Comparison of ENCODE assay signal across 22 mouse cellular contexts in the genomic region with DNA sequence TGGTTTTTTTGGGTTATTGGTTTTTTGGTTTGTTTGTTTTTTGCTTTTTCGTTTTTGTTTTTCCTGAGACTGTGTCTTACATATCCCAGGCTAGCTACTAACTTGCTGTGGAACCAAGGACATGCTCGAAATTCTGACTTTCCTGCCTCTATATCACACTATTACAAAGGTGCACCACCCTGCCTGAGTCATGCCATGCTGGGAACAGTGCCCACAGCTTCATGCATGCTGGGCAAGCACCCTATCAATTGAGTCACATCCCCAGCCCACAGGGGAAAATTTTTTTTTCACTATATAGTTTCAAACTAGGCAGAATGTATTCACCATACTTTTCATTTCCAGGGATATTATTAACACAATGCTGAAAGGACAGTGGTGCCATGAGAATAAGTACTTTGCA. TPM values are rescaled to one million over a fixed set of nuclear protein-coding genes. Genes with fewer than 3 reads are reported as not detected.
DNase-seq lines count a peak whose midpoint lies in the region; TF ChIP-seq lines count a peak whose summit lies in the region.
"Had no signal": no experiment of that assay in that cellular context is flagged by ENCODE, and none has a peak within 500 bp of the region (broad histone marks: within the 10 kb centered on the region; RNA-seq: fewer than 3 reads in every experiment).

No protein-coding gene starts in this region.

- H3K27ac ChIP-seq in kidney, adult 2 months (ENCODE audit: insufficient read depth, low read depth, low read length): no peak overlapping the region
- H3K27ac ChIP-seq: embryonic facial prominence, embryonic 15.5 days; forebrain, embryonic 13.5 days; hindbrain, embryonic 14.5 days; intestine, embryonic 15.5 days; kidney, embryonic 15.5 days; limb, embryonic 12.5 days; liver, embryonic 12.5 days had no signal

- no peaks in the 10 kb centered on the region for H3K27me3 ChIP-seq in kidney, adult 2 months (replicated peaks; ENCODE audit: control insufficient read depth, insufficient read depth, low read length)
- H3K27me3 ChIP-seq: intestine, embryonic 15.5 days; kidney, embryonic 15.5 days; limb, embryonic 12.5 days; liver, embryonic 12.5 days had no signal

- 81% methylated on average over 2 of the region's 2 CpGs for WGBS in kidney, adult 2 months

- no peak for TF ChIP-seq POLR2A in kidney, adult 2 months (IDR thresholded peaks at IDR 0.05; ENCODE audit: low read depth, low read length)

- H3K4me3 ChIP-seq in kidney, adult 2 months (ENCODE audit: insufficient read depth, low read depth, low read length): no peak overlapping the region
- H3K4me3 ChIP-seq: embryonic facial prominence, embryonic 15.5 days; forebrain, embryonic 13.5 days; intestine, embryonic 15.5 days; kidney, embryonic 15.5 days; limb, embryonic 12.5 days; liver, embryonic 12.5 days had no signal

- H3K4me1 ChIP-seq in kidney, adult 2 months (ENCODE audit: control insufficient read depth, insufficient read depth, low read length): no peaks in the 10 kb centered on the region; the same call in 1 of the 2 replicates
- H3K4me1 ChIP-seq: embryonic facial prominence, embryonic 15.5 days; intestine, embryonic 15.5 days had no signal

- H3K36me3 ChIP-seq in kidney, adult 2 months (ENCODE audit: control insufficient read depth, insufficient read depth, low read length): no peaks in the 10 kb centered on the region
- H3K36me3 ChIP-seq: embryonic facial prominence, embryonic 15.5 days; intestine, embryonic 15.5 days; kidney, embryonic 15.5 days; limb, embryonic 12.5 days; liver, embryonic 12.5 days had no signal

- DNase-seq in 3134 (ENCODE audit: extremely low read depth, insufficient read length, low spot score): peak; percentile 30
- DNase-seq in Muller cell, postnatal 12 days (ENCODE audit: inconsistent ontology term): peak; percentile 22
- DNase-seq in adrenal gland, postnatal 14 days: peak; percentile 74
- DNase-seq in fibroblast of lung, adult 2 months (ENCODE audit: low read depth): peak; percentile 31
- DNase-seq in layer of hippocampus, adult 9-10 months (ENCODE audit: low spot score): no peak
- no peak for DNase-seq in kidney, adult 2 months
- no peak for DNase-seq in c-Kit-positive CD71-positive TER-119-positive erythroid progenitor cells, embryonic 14.5 days (ENCODE audit: low spot score)
- DNase-seq: cerebellum, adult 9-10 months; gastrocnemius, postnatal 10 days; heart, adult 18-20 months; heart, postnatal 36 days; kidney, postnatal 4 days; lung, adult 2 months; right cerebral cortex, postnatal 4 days; thymus, postnatal 25 days had no signal

- no peak for TF ChIP-seq CTCF in kidney, adult 2 months (conservative IDR thresholded peaks at IDR 0.05; ENCODE audit: insufficient read depth, insufficient read length, low read depth, low read length)

RNA-seq across cellular contexts. Expression of gene Sox5, which starts 8.8 kb away (rescaled TPM):
- total RNA-seq in adrenal gland, postnatal 14 days (2021): 11.5 and 18.5 TPM in 2 replicates
- 2.9 and 3.2 TPM in 2 replicates for polyA plus RNA-seq in kidney, adult 2 months (2012; rRNA removed)

Comparison
In these comparisons a context has a peak if more than half of its experiments do, and no peak if none do; other contexts are left out.
1. DNase-seq: peak in 3134 (single experiment), Muller cell, postnatal 12 days (single experiment), adrenal gland, postnatal 14 days (single experiment) and fibroblast of lung, adult 2 months (single experiment); none in layer of hippocampus, adult 9-10 months (single experiment), kidney, adult 2 months (single experiment) and c-Kit-positive CD71-positive TER-119-positive erythroid progenitor cells, embryonic 14.5 days (single experiment).